Mouse (Mus musculus): Measurements from ENCODE around the gene Specc1l.
"Not testable (repeated sequence)": the region's sequence is repeated elsewhere in the genome, so short reads cannot be mapped to it uniquely, and the experiment has no call there.

Specc1l gene

DNA sequence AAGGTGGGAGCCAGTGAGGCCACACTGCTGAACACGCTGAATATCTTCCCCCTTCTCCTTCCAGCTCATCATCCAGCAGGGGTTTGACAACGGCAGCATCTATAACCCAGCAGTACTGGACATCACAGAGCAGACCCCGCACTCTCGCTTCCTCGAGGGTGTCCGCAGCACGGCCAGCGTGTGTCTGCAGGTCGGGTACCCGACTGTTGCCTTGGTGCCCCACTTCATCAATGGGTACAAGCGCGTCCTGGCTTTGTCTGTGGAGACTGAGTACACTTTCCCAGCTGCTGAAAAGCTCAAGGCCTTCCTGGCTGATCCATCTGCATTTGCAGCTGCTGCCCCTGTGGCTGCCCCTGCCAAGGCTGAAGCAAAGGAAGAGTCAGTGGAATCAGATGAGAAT, 140.7 kb downstream of the Specc1l start:
- no peak for DNase-seq (ENCODE audit: low read depth, low spot score)

- DNase-seq (ENCODE audit: low read depth, low spot score): not testable (repeated sequence)
These were observed 142.0 kb downstream of the Specc1l start for GRCm38 (mm10) chr10:75353838-75354241.

GRCm38 (mm10) chr10:75355341-75355740, 143.5 kb downstream of the Specc1l start:
- no peak for DNase-seq (ENCODE audit: low read depth, low spot score)

Data from 3T3-L1 (cell line).